Mouse (Mus musculus) 3T3-L1 (cell line): Measurements from ENCODE around the gene Plxna4.
A peak's percentile ranks its signal among the peaks of the same experiment; 100 is the strongest.

Experiments
- DNase-seq: peaks from one replicate; pipeline ENCODE4 v3.0.0-alpha.2; 2015; ENCODE audit warnings: low read depth, low spot score

Gene Plxna4

DNA sequence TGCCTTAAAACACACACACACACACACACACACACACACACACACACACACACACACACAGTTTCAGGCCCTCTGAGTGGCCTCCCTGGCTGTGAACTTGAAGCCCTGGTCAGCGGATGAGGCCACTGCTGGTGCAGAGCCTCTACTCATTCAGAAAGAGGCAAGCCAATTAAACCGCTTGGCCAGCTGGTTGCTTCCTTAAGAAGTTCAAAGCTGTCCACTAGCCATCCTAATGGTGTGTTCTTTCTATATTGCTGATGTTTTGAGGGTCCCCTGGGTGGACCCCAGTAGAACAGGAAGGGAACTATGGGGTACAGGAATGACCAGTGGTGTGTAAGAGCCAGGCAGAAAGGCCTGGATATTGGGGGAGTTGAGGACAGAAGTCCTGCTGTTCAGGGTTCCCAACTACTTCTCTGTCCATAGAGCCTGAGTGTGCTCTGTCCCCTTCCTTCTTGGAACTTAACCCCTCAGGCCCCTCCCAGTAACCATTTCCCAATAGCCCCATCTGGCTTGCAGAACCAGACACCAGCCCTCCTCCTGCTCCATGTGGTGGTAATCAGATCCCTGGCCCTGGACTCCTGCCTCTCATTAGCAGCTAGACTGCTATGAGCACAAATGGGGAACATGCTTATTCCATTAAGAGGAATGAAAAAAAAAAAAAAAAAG, 408.5 kb downstream of the Plxna4 start:
- DNase-seq = no peak

DNA sequence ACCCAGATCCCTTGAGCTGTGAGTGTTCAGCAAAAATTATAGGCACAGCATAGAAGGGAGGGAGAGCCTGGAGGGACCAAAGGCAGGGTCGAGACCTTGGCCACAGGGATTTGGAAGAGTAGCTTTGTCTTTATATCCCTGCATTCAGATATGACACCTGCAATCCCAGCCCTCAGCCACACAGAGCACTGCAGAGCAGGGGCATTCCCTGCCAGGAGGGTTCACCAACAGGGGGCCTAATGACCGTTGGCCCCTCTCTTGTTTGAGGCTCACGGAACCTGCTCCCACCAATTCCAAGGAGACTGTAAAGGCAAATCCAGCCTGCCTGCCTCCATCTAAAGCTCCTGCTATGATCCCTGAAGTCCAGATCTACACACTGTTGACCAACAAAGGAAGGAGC, 410.1 kb downstream of the Plxna4 start:
- DNase-seq = no peak

- DNase-seq = peak; percentile 53
These were observed 420.3 kb downstream of the Plxna4 start for GRCm38 (mm10) chr6:32167725-32168124.

GRCm38 (mm10) chr6:32160370-32160769, 427.6 kb downstream of the Plxna4 start:
- DNase-seq = no peak

DNA sequence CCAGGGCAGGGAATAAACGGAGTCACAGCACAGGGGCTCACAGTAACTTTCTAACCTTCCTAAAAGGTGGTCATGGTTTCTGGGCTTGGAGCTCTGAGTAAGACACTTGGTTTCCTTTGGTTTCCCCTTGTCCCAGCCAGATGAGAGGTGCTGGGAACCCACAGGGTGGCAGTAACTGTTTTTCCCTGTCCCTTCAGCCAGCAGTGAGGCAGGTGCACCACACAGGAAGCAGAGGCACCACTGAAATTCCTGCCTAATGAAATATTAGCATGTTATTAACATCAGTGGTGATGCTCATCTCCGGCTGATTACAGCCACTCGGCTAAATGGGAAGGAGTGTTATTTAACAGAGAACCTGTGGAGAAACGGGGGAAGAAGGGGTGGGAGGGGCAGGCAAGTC, 428.1 kb downstream of the Plxna4 start:
- DNase-seq = no peak

DNA sequence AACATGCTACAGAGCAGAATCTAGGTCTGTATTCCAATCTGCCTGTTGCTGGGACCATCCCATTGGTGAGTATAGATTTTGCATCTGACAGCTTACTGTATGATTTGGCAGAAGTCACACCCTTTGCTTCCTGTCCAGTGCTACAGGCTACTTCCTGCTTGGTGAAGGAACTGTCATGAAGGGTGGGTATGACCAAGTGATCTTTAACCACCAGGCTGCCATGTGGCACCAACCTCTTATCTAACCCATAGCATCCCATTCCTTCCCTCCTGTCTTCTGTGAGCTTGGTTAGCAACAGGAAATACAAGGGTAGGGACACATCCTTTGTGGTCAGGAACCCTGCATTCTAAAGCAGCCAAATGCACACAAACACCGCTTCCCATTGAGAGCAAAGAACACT, 429.6 kb downstream of the Plxna4 start:
- DNase-seq = no peak

- DNase-seq = no peak
These were observed 434.8 kb downstream of the Plxna4 start for GRCm38 (mm10) chr6:32153170-32153569.

DNA sequence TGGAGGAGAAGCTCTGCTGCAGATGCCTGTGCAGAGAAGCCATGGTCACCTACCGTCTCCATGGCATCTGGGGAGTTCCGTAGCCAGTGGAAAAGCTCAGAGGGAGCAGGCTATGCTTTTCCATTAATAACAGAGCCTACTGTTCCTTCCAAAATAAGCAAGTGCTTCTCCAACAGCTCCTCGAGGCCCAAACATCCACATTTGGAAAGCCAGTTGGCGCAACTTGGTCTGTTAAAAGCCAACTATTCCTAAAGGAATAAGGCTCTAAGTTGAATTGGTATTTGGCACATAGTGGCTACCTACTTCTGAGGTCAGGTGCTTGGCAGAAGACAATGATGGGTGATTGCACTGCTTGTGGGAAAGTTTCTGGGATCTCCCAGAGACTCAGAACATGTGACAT, 437.2 kb downstream of the Plxna4 start:
- DNase-seq = no peak

DNA sequence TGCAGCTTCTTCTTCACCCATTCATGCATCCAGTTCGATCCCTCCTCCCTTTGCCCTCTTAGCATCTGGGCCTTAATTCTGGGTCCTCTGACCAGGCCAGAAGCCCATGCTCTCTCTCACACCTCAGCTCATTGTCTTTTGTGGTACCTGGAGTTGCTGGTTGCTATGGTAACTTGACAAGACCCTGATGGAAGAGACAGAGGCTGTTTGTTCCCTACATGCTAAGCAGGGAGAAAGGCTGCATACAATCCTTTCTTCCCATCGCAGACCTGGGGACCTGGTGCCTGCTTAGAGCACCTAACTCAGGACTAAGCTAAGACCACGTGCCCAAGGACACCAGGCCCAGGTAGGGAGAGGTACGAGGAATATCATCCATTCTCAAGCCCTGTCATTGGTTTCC, 443.2 kb downstream of the Plxna4 start:
- DNase-seq = no peak

DNA sequence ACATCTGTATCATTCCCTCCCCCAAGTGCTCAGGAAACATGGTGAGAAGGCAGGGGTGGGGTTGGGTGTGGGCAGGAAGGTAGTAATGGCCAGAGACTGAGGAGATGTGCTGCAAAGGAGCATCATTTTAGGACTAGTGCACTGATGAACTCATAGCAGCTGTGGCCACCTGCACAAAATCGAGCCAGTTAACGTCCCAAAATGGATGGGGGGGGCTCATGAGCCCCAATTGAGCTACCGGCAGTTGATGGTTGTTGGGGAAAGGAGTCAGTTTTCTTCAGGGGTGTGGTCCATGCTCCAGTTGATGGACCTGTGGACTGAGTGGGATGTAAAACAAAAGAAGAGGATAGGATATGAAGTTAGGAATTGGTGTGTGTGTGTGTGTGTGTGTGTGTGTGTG, 448.5 kb downstream of the Plxna4 start:
- no peak for DNase-seq

DNA sequence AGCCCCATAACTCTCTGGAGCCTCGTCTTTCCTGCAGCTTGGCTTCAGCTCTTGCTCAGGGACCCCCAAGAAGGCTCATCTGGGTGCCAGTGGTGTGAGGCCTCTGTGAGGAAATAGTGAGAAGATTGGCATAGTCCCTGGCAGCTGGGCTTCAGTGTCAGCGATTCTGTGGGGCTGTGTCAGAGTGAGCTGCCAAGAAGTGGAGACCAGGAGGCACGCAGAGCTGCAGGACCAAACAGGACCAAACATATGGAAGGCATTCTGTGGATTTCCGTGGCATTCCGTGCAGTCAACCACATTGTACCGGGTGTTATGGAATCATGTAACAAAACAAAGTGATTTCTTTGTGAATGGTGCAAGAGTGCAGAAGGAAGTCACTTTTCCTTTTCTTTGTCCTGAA, 461.1 kb downstream of the Plxna4 start:
- DNase-seq = no peak

- no peak for DNase-seq
These were observed 465.3 kb downstream of the Plxna4 start for GRCm38 (mm10) chr6:32122584-32123265.

DNA sequence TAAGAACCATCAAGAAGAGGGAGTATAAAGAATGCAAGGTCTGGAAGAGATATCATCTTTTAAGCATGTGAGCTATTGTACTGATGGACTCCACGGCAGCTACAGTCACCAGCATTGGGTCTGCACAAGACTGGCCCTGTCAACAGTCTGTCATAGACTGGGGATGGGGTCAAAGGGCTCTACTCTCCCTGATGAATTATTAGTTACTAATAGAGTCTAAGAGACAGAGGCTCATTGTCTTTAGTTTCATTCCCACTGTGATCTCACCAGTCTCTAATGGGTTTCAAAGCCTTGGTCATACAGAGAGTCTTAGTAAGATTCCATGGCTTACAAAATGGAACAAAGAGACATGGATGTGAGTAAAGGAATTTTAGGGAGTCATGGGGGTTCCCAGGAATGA, 467.1 kb downstream of the Plxna4 start:
- DNase-seq = no peak

DNA sequence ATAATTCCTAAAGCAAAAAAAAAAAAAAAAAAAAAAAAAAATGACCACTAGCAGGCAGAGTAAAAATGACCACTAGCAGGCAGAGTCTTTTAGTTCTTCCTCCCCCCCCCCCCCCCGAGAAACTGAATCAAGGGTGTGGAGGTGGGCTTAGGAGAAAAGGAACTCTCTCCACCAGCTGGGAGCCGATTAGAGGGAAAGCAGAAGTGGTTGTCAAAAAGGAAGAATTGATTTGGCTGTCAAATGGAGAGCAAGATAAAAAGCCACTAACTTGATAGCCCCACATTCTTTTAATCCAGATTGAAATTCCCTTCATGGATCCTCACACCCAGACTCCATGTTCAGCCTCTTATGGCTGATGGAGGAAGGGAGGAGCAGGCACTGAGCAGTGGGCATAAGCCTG, 478.8 kb downstream of the Plxna4 start:
- DNase-seq = no peak

DNA sequence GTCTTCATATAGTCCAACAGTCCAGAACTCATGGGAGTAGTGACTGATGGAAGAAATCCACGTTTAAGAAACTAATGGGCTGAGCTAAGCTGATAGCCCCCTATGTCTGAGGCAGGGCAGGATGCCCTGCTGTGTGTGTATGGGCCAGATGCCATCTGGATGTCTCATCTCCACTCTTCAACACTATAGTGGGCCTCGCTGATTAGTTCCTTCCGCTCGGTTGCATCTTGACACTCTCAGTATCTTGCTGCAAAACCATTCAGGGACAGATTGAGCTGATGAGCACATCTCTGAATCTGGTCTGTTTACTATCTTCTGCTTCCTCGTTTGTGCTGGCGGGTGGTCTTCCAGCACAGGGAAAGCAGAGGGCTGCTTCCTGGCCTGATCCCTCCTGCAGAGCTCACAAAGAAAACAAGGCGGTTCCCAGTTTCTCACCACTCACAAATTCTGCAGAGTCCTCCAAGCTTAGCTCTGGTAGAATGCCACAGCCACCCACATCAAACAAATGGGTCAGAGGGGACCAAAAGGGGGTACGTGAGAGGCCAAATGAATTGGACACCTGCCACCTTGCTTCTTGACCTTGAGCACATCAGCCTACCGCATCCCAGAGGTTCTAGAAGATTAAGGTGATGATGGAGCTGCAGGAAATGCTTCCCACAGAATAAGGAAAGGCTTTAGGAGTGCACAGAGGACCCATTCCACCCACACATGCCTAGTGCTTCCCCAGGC, 482.3 kb downstream of the Plxna4 start:
- DNase-seq = no peak
